28 mouse cellular contexts compared by ENCODE assay signal in genomic region chr13:24693312-24693711, GRCm38 (mm10). TPM values are rescaled to one million over a fixed set of nuclear protein-coding genes. Genes with fewer than 3 reads are reported as not detected.
DNase-seq lines count a peak whose midpoint lies in the region; ATAC-seq and TF ChIP-seq lines count a peak whose summit lies in the region.
"Had no signal": no experiment of that assay in that cellular context is flagged by ENCODE, and none has a peak within 500 bp of the region (broad histone marks: within the 10 kb centered on the region; RNA-seq: fewer than 3 reads in every experiment).

No protein-coding gene starts in this region.

- no peak overlapping the region for H3K4me2 ChIP-seq in lung, postnatal 0 days (replicated peaks; ENCODE audit: low read depth, low read length)
- H3K4me2 ChIP-seq: embryonic facial prominence, embryonic 13.5 days; embryonic facial prominence, embryonic 15.5 days; forebrain, embryonic 12.5 days had no signal

- H3K27me3 ChIP-seq in lung, postnatal 0 days (replicated peaks; ENCODE audit: insufficient read depth, low read length) = no peaks in the 10 kb centered on the region
- H3K27me3 ChIP-seq: CH12.LX; embryonic facial prominence, embryonic 13.5 days; embryonic facial prominence, embryonic 15.5 days had no signal

- no peaks in the 10 kb centered on the region for H3K36me3 ChIP-seq in lung, postnatal 0 days (ENCODE audit: insufficient read depth, low read length)
- H3K36me3 ChIP-seq: embryonic facial prominence, embryonic 13.5 days; embryonic facial prominence, embryonic 15.5 days; forebrain, embryonic 10.5 days; forebrain, embryonic 12.5 days; G1E had no signal

- no peaks in the 10 kb centered on the region for H3K4me1 ChIP-seq in lung, postnatal 0 days (ENCODE audit: insufficient read depth, low read depth, low read length)
- H3K4me1 ChIP-seq: embryonic facial prominence, embryonic 13.5 days; embryonic facial prominence, embryonic 15.5 days; forebrain, embryonic 10.5 days; forebrain, embryonic 12.5 days had no signal

- peak; percentile 31 to 58 for DNase-seq in lung, adult 18-20 months
- DNase-seq in lung, postnatal 14 days = no peak
- peak; percentile 37 for DNase-seq in lung, postnatal 0 days (ENCODE audit: low spot score)
- DNase-seq in lung, postnatal 10 days = no peak
- DNase-seq in testis, postnatal 14 days (ENCODE audit: low spot score) = peak; percentile 79
- no peak for DNase-seq in testis, postnatal 10 days (ENCODE audit: low spot score)
- DNase-seq: adrenal gland, adult 2 months; adrenal gland, postnatal 10 days; adrenal gland, postnatal 25 days; B cell, adult 2 months; cerebellum, adult 11 months; cerebellum, adult 18-20 months; cerebellum, adult 8-10 months; cerebellum, adult 9-11 months; cerebellum, postnatal 14 days; cerebellum, postnatal 36 days; embryo, embryonic 11 days had no signal

- H3K9me3 ChIP-seq in lung, postnatal 0 days (ENCODE audit: low read length) = no peaks in the 10 kb centered on the region
- H3K9me3 ChIP-seq: embryonic facial prominence, embryonic 13.5 days; embryonic facial prominence, embryonic 15.5 days; forebrain, embryonic 10.5 days; forebrain, embryonic 12.5 days; G1E had no signal

- TF ChIP-seq EP300 in lung, postnatal 0 days (IDR thresholded peaks at IDR 0.05) = no peak

- no peak overlapping the region for H3K4me3 ChIP-seq in lung, postnatal 0 days (ENCODE audit: low read depth, low read length)
- H3K4me3 ChIP-seq: embryonic facial prominence, embryonic 13.5 days; embryonic facial prominence, embryonic 15.5 days; erythroblast, embryonic 14.5 days; forebrain, embryonic 10.5 days; forebrain, embryonic 12.5 days had no signal

- ATAC-seq in lung, postnatal 0 days = peak; percentile 43; the same call in 1 of the 2 replicates
- ATAC-seq: CD4-positive, CD25-positive, alpha-beta regulatory T cell, adult 4 months; forebrain, embryonic 14.5 days; forebrain, embryonic 16.5 days had no signal

- no peak overlapping the region for H3K27ac ChIP-seq in lung, postnatal 0 days (ENCODE audit: low read length)
- H3K27ac ChIP-seq: embryonic facial prominence, embryonic 13.5 days; embryonic facial prominence, embryonic 15.5 days; forebrain, embryonic 10.5 days; forebrain, embryonic 12.5 days had no signal

- H3K9ac ChIP-seq in lung, postnatal 0 days (replicated peaks; ENCODE audit: low read depth) = no peak overlapping the region
- H3K9ac ChIP-seq: embryonic facial prominence, embryonic 13.5 days; embryonic facial prominence, embryonic 15.5 days; forebrain, embryonic 12.5 days had no signal

- no peak for TF ChIP-seq CTCF in lung, postnatal 0 days (IDR thresholded peaks at IDR 0.05)

- 64% methylated on average over 7 of the region's 7 CpGs for WGBS in lung, postnatal 0 days

RNA-seq across cellular contexts. Expression of gene Armh2, which starts 47.7 kb away (rescaled TPM):
- polyA plus RNA-seq in lung, postnatal 0 days (2015; fragmentation: Nextera tagmentation; extraction: Ambion mirVana) = not detected in 2 replicates
- polyA plus RNA-seq: adrenal gland, adult 2 months; embryonic facial prominence, embryonic 11.5 days; embryonic facial prominence, embryonic 13.5 days; embryonic facial prominence, embryonic 15.5 days; erythroblast, embryonic 14.5 days; forebrain, embryonic 12.5 days; forebrain, embryonic 14.5 days; G1E had no signal

Comparison
In these comparisons a context has a peak if more than half of its experiments do, and no peak if none do; other contexts are left out.
1. DNase-seq: peak in lung, adult 18-20 months (2 of 2), lung, postnatal 0 days (single experiment) and testis, postnatal 14 days (single experiment); none in lung, postnatal 14 days (single experiment), lung, postnatal 10 days (single experiment) and testis, postnatal 10 days (single experiment).